Mouse (Mus musculus) v-Abl transformed pro-B cells (cell line): Measurements from ENCODE around the gene Nudt4.

Experiments
- in situ Hi-C, 2 experiments: fragments of 400-800 bp; cut with MboI; formaldehyde crosslinking; loops; one replicate each; pipeline ENCODE4 v1.15.1; 2025; ENCODE audit not compliant: unreplicated experiment in 2 of 2

The Nudt4 gene

GRCm38 (mm10) chr10:95563851-95564845, at the start of gene Nudt4:
Gene Nudt4 (minus strand): TSS chr10:95564146.
- in situ Hi-C loops: loop anchor here (25.0 kb wide), 3 partner anchors 648 to 1048 kb away; partner anchors contain the start of gene Btg1 (in 1 of the 2)

DNA sequence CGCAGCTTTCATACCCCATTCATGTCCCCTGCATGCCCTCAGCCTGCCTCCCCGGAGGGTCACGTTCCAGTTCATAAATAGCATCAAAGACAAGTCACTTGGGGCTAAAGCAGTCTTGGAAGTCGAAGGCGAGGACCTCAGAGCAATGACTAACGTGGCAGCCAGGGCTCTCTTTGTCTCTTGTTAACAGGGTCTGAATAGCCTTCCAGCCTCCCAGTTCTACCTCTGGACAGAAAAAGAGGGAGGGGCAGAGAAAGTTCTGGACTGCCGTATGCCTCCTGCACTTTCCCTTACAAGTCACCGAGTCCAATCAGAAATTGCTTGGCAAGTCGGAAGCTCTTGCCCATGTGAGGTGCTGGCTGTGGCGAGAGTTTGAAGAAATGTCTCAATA, 47.4 kb upstream of the Nudt4 start:
- in situ Hi-C loops: no loop called here

GRCm38 (mm10) chr10:95610666-95611330, 46.9 kb upstream of the Nudt4 start:
- in situ Hi-C loops: no loop called here

DNA sequence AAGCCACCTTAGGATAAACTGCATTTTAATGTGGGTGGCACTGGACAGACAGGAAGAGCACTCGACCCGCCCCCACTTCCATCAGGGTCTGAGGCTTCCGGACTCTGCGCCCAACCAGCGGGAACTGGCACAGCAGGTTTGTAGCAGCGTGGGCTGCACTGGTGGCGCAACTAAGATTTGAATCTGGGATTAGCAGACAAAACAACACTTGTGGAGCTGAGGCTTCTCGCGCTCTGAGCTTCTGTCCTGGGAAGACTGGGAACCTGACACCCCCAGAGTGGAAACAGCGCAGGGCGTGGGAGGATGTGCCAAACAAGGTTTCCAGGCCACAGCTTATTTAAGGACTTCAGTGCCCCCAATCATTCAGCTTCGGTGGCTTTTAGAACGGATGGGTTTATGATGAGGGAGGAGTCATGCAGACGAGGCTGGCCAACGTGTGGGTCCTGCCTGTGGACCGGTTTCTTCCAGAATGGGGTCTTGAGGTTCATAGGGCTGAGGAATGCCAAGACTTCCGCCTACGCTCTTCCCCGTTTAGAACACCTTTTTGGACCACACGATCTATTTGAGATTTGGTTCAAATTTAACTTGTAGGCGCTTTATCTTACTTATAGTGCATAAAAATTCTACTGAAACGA, 41.1 kb upstream of the Nudt4 start:
- in situ Hi-C loops: no loop called here

DNA sequence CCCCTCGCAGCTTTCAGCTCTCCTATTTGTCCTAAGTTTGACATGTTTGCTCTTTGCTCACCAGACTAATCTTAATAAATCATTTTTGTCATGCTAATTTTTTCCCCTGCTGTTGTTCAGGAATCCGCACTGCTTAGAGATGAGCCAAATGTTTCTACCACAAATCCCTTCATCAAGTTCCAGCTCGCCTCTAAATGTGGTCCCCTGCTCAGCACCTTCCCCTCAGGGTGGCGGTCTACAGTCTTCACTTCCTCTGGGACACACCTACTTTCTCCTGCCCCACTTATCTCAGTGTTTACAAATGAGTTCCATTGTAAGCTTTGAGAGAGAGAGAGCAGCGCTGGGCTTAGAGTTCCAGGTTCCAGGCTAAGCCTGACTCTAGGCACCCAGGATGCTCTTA, 36.6 kb upstream of the Nudt4 start:
- in situ Hi-C loops: no loop called here

DNA sequence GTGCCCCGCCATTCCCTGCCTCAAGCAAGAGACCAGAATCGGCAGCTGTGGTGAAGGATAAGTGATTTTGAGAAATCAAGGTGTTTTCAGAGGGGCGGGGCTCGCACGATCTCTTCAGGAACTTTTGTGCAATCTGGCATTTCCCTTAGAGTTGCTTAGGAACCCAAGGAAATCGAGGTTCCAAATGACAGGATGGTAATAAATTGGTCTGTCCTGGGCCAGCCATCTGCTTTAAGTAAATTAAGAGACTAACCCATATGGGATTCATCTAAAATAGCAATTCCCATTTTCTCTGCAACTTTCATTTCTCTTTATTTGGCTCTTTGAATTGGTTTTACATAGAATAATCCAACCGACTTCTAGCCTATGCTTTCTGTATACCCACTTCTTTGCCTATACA, 35.8 kb upstream of the Nudt4 start:
- in situ Hi-C loops: no loop called here

- in situ Hi-C loops: no loop called here
These were observed 34.2 kb upstream of the Nudt4 start for GRCm38 (mm10) chr10:95598056-95598587.

- in situ Hi-C loops: no loop called here
These were observed 32.1 kb upstream of the Nudt4 start for GRCm38 (mm10) chr10:95595852-95596639.

- in situ Hi-C loops: no loop called here
These were observed 30.5 kb upstream of the Nudt4 start for GRCm38 (mm10) chr10:95594414-95594813.

GRCm38 (mm10) chr10:95591257-95591656, 27.3 kb upstream of the Nudt4 start:
- in situ Hi-C loops: no loop called here

DNA sequence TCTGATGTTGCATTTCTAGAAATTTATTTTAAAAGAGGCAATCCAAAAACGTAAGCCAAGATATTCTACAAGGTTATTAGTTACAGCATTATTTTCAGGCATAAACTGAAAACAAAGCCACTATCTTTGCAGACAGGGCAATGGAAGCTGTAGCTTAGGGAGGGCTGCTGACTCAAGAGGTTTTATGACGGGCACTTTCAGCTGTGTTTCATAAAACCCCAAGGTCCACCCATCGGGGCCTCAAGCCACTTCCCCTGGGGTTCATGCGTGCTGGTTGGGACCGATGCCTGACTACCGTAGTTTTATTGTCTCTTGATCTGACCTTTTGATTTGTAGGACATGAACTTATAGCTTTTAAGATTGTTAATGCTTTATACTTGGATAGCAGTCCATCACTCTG, 26.2 kb upstream of the Nudt4 start:
- in situ Hi-C loops: no loop called here

- in situ Hi-C loops: no loop called here
These were observed 25.2 kb upstream of the Nudt4 start for GRCm38 (mm10) chr10:95589196-95589595.

- in situ Hi-C loops: no loop called here
These were observed 23.7 kb upstream of the Nudt4 start for GRCm38 (mm10) chr10:95587509-95588220.

GRCm38 (mm10) chr10:95585554-95585953, 21.6 kb upstream of the Nudt4 start:
- in situ Hi-C loops: no loop called here

GRCm38 (mm10) chr10:95577567-95577950, 13.6 kb upstream of the Nudt4 start:
- in situ Hi-C loops: no loop called here

DNA sequence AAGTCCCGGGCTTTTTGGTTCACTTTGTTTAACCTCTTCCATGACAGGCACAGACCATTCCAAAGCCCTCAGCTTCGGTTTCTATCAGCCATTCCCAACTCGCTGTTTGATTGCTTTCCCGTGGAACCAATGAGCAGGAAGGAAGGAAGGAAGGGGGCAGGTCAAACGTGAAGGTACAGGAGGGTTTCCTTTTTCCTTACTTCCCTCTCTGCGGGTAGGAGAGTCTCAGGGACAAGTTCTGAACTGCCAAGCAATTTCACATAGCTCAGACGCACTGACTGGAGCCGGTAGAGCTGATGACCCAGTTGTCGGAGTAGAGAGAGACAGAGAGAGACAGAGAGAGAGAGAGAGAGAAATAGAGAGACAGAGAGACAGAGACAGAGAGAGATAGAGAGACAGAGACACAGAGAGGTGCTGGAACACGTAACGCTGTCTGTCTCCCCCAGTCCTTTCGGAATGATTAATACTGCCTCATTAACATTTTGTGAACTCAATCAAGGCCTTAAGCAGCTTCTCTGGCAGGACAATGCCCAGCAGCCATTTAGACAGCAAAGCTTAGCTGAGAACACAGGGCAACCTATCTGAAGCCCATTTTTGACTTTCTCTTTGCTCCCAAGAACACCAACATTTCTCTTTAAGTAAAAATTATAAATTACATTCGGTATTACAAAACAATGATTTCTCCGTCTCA, 13.1 kb upstream of the Nudt4 start:
- in situ Hi-C loops: no loop called here

GRCm38 (mm10) chr10:95575839-95576380, 12.0 kb upstream of the Nudt4 start:
- in situ Hi-C loops: no loop called here

DNA sequence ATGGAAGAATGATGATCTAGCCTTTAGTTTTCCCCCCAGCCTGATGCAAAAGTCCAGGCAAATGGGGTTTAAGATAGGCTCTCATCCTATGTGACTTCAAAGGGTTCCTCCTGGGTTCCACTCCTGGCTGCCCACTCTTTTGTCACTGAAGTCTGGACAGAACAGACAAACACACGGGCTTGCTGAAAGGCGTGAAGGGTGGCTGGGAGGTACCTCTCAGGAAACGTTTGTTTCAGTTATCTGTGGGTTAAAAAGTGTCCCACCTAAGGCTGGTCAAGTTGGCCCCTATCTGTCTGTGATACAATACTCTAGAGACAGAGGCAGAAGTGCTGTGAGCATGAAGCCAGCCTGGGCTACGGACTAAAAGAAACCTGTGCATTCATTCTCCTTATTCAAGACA, 11.0 kb upstream of the Nudt4 start:
- in situ Hi-C loops: loop anchor here (25.0 kb wide), 3 partner anchors 637 to 1037 kb away; partner anchors contain the start of gene Btg1 (in 1 of the 2)
